Mouse (Mus musculus): Measurements from ENCODE around the gene Pcsk5.
A peak's percentile ranks its signal among the peaks of the same experiment; 100 is the strongest.

Gene Pcsk5

DNA sequence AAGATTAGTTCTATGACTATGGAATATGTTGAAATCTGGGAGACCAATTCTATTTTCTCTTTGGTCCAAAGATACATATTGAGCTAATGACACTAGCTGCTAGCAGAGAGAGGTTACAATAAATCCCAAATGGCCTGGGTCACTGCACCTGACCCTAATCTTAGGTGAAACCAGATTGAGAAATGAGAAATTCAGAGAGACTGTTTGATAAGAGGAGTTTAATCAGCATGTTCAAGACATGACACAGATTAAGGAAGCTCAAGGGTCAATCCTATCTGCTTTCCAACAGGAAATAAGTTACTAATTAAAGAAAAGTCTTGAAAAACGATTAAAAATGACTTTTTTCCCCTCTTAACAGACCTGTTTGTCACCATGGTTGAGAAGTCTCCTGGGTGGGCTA, 96.0 kb downstream of the Pcsk5 start:
- no peak for DNase-seq (ENCODE audit: low spot score)

DNA sequence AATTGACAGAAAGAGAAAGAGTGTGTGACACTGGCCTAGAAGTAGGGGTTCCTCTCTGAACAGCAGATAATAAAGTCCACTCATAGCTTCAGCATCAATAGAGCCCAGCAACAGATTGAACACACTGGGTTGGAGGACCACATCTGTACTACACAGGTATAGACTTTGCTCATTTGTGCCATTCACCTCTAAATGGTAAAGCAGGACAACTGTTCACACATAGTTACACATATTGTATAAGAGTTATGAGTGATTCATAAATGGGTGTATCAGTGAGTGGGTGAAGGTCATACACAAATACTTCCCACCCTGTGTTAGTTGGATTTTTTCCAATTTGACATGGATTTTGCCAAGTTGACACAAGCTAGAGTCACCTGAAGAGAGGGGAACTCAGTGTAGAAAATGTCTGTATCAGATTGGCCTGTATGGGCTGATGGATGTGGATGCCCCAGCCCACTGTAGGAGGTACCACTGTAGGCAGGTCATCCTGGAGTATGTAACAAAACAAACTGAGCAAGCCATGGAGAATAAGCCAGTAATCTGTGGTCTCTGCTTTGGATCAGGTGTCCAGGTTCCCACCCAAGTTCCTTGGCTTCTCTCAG, 104.7 kb downstream of the Pcsk5 start:
- no peak for DNase-seq (ENCODE audit: low spot score)

DNA sequence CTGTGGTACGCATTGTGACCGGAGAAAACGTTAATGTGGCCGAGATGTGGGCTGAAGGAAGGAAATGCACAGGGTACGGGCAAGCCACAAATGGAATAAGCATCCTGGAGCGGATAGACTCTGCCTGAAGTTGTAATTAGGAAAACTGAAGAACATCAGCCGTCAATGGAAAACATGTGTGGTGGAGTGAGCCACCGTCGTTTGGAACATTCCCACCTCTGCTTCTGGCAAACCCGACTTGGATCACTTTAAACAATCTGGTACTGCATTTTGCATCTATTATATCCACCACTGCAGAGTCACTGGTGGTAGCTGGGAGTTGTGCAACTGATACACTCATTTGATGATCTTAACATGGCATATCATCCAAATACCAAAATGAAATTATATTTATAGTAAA, 120.4 kb downstream of the Pcsk5 start:
- DNase-seq (ENCODE audit: low spot score), result no peak

DNA sequence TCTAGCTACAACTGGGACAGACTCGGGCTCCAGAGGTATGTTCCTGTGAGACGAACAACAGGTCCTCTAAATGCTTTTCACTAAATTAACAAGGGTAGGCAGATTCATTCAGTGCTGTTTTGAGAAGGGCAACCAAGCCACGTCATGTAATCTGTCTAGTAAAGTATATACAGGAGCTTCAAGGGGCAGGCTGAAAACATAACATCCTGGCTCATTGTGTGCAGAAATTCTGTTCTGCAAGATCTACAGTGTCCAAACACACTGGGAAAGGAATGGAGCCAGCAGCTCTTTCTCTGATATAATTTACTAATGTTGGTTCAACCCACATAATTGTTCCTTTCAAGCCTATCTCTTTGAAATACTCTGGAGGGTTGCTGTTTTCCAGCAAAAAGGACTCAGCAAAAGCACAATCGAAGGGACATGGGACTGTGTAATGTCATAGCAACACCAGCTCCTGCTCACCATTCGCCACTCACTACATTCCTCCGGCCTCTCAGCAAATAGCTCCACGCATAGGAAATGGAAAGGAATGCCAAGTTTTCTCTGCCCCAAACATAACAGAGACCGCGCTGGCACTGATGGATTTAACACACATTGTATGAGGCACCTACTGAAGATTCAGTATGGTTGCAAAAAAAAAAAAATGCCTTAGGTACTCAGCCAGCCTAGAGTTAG, 122.0 kb downstream of the Pcsk5 start:
- peak; percentile 24 for DNase-seq (ENCODE audit: low spot score)

DNA sequence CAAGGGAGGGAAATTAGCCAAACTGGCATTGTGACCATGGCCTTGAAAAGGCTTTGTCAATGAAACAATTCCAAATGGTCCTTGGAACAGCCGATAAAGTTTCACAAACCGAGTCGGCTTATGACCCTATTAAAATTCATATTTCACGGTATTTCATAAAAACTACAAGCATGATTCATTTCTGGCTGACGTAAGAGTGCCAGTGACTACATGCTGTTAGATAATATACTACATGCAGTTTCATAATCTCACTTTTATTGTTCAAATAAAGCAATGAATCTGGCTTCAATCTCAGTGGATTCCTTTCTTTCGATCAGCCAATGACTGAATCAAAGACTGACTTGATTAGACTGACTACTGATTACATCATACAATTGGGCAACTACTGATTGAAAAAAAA, 145.8 kb downstream of the Pcsk5 start:
- no peak for DNase-seq (ENCODE audit: low spot score)

DNA sequence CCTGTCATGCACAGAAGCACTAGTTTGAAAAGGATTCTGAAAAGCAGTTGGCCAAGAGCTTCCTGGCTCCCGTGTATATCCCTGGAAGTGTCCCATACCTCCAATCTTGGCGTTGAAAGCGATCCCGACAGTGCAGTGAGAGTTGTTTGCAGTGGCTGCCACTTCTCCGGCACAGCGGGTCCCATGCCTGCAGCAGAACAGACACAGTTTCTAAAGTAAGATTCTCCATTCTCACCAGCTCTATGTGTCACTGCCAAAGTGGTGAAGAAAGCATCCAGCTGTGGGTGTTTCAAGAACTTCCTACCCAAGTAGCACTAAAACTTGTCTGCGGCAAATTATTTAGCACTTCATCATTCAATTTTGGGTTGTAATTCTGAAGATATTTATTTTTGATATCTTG, 159.1 kb downstream of the Pcsk5 start:
- DNase-seq (ENCODE audit: low spot score), result no peak

DNA sequence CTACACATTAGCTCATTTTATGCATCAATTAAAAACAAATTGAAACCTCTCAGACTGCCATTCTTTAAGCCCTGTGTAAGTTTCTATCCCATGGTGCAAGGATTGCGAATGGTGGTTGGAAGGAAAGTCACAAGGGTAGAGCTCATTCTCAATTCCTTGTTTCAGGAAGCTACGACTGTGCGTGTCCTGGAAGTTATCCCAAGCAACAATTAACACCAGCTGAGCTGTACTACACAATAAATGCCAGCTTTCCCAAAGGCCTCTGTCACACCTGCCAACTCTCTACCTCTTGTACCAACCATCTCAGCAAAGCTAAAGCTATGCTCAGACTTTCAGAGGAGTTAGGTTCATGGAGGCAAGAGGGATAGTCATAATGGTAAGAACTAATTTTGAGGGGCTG, 174.8 kb downstream of the Pcsk5 start:
- no peak for DNase-seq (ENCODE audit: low spot score)

DNA sequence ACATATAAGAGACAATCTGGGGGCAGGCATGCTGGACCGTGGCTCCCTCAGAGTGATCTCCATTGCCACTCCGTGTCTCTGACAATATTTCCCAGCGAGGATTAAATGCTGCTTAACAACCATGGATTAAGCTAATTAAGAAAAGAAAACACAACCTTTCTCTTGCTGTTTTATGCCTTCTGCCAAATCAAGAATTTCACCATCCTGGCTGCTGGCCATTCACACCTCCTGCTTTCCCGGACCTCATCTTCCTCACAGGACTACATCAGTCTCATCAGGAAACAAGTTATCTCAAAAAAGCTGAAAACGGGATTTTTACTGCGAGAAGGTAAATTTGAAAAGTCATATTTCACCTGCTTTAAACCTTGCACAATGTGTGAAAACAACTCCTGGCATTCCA, 175.2 kb downstream of the Pcsk5 start:
- DNase-seq (ENCODE audit: low spot score), result no peak

DNA sequence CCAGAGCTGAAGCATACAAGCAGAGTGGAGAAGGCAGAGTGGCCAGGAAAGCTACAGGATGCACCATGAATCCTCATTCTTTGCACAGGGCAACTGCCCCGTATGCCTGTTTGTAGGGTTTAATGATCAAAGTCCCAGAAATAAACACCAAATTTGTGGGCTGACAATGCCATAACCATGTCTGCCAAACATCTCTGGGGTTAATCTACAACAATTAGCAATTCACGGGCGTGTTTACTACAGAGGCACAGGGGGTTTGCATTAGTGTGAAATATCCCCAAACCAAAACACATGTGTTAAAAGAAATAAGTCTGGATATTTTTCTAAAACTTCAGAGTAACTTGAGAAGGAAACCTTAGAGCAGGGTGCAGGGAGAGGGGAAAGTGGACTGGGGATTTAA, 178.1 kb downstream of the Pcsk5 start:
- DNase-seq (ENCODE audit: low spot score), result no peak

DNA sequence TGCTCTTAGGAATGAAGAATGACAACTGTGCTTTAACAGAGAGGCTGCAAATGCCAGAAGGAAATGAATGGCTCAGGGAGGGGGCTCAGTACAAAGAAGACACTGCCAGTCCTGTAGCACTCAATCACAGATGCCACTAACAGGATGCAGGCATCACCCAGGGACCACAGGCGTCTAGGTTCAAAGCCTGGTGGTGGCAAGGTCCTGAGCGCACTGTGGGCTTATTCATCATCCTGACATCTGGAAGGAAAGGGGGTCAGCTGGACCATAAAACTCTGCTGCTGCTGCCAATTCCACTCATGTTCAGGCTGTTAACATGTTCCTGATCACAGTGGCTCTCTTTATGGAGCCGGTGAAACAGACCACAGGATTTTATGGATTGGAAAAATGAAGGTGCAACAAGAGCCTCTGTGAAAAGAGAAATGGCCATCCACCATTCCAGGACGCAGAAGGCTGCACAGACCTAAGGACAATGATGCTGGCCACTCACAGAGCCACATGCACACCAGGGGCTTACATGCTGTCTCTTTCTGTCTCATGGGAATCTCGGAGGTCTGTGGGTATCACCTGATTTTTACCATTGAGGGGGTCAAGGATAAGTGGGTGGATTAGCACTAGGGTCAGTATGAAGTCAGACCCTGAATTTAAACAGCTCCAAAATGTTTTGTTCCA, 186.5 kb downstream of the Pcsk5 start:
- DNase-seq (ENCODE audit: low spot score), result peak; percentile 79

DNA sequence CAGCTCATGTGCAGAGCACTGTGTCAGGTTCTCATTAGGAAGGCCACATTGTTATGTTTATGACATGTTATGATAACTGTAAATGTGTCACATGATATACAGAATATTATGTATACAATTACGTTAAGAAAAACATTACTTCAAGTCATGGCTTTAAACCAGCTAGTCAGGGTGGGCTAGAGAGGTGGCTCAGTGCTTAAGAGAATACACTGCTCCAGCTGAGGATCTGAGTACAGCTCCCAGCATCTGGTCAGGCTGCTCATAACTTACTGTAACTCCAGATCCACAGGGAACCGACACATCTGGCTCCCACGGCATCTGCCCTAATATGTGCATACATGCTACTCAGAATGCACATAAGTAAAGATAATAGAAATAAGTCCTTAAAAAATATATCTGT, 187.5 kb downstream of the Pcsk5 start:
- peak; percentile 25 for DNase-seq (ENCODE audit: low spot score)

DNA sequence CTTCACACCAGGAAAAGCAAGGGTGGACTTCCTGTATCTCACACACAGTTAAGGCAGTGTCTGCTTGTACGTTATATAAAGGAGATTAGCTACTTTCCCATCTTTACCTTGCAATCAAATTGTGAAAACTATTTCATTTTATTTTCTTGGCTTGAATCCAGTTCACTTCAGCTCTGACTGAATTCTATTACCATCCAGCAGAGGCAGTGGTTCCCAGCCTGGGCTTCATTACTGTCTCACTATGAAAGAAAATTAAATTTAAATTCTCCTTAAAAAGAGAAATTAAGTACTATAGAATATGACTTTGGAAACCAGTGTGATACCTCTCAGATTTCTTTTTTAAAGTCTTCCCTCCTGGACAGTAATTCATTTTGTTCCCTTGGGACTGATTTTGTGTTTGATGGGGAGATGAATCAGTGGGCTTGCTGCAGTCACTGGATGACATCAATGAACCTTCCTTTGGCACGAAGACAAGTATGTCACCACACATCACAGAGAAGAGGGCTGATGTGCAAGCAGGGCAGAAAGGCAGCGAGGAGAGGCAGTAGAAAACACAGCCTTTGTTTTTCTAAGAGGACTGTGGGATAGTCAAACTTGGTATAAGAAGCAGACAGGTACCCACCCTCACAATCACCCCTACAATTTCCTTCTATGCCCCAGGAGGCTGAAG, 194.2 kb downstream of the Pcsk5 start:
- DNase-seq (ENCODE audit: low spot score), result no peak

DNA sequence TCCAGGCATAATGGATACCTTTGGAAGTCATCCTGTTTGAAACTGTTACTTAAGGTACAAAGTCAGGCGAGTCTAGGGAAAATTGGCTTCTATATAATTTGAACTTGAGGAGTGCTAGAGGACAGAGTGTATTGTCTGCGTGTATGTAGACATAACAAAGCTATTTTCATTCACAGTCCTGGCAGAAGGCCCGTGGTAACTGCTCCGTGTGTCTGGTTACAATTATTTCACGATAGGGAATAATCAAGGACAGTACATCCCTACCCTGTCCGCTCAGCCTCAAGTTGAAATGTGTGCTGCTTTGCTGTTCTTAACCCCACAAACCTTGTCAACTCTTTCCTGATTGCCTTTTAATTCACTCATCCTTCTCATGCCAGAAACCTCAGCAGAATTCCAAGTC, 201.4 kb downstream of the Pcsk5 start:
- no peak for DNase-seq (ENCODE audit: low spot score)

DNA sequence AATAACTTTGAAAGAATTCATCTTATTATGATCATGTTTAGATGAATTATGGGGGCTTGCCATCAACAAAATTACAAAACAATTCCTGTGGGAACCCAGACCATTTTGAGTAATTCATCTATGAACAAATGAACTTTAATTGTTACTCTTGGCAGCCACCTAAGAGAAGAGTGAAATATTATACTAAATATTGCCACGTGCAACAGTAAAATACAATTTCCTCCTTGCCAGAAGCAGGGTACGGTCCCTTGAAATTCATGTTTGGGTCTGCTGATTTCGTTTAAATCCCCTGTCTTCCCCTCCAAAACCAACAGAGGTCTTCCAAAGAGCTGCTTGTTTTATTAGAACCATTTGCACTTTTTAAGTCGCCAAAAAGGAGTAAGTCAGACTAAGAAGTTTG, 221.8 kb downstream of the Pcsk5 start:
- no peak for DNase-seq (ENCODE audit: low spot score)

DNA sequence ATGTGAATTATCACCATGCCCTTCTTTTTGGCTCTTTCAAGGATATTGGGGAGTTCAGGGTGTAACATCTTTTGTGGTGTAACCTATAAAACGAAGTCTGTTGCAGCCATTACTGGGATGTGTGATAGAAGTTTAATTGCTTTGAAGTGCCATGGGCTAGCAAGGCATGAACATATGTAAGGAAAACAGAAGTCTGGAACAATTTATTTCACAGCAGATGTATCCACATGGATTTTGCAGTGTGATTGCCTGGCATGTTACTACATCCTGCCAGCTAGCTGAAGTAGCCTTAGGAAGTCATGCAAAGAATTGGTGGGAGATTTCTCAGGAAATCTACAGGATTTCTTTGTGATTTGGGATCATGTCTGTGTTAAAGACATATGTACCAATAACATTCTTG, 230.9 kb downstream of the Pcsk5 start:
- DNase-seq (ENCODE audit: low spot score), result no peak

DNA sequence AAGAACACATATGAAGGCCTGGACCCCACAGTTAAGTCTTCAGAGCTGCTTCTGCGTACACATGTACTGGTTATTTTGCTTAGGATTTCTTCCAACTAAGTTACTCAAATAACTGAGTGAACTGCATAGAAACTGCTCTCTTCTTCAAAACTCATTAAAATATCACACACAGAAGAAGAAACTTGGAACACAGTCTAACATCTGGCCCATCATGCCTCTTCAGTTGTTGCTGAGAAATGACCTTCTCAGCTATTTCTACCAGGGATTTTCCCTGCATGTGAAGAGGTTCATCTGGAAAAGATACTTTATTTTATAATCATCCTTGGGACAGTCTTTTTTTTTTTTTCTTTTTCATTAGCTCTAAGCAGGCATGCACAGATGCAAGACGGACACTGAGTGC, 231.3 kb downstream of the Pcsk5 start:
- no peak for DNase-seq (ENCODE audit: low spot score)

DNA sequence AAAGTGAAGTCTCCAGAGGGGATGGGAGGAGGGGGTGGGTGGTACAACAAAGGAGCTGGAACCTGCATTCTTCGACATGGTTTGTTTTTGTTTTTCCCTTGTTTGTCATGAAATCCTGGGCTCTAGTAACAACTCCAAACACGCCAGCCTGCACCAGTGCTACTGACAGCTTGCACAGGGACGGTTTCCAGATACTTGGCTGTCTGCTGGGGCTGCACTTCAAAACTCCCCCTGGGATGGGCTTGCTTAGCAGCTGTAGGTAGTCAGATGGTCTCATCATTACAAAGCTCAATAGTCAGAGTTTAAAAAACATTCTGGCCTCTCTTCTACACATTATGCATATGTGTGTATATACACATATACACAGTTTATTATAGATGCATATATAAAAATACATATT, 234.1 kb downstream of the Pcsk5 start:
- no peak for DNase-seq (ENCODE audit: low spot score)

DNA sequence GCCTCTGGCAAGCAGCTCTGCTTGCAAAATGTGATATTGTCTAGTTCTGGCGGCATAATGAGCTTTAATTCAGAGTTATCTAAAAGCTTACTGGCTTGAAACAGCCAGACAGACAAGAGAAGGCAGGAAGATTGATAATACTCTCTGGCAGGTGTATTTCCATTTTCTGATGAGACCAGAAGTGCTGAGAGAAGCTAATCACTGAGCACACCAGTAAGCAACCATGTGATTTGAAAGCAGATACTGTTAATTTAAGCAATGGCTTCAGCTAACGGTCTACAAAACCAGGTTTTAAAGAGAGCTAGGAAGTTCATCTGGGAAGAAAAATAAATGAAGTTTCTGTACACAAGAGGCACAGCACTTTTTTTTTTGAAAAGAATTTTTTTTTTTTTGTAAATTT, 237.1 kb downstream of the Pcsk5 start:
- DNase-seq (ENCODE audit: low spot score), result no peak

DNA sequence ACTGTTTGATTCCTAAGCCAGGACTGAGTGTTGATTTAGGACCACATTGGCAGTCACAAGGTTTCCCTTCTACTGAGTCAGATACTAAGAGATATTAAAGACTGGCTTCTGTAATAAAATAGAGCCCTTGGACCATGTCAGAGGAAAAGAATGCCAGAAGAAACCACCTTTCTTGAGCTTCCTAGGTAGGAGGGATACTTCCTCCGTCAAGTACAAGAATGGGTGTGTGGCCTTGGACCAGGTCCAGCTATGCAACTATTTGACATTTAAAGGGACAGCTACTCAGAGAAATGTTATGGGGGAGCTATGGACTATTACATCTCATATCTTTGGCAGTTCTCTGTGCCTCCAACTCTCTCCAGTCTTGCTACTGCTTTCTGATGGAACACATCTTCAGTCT, 244.6 kb downstream of the Pcsk5 start:
- DNase-seq (ENCODE audit: low spot score), result no peak

DNA sequence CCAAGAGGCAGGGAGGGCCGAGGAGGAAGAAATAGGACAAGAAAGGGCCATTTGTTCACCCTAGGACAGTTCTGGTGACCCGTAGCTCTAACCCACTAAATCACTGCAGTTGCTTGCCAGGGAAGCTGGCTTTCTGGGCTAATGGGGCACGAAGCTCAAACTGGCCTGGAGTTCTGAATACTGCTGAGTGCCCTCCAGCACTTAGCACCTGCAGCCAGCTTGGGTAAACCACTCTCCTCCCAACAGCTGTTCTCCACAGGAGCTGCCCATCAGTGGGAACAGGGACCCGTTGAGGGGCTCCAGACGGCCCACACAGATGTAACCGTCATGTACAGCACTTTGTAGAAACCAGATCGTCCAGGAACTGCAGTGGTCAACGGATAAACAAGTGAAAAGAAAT, 246.1 kb downstream of the Pcsk5 start:
- peak; percentile 68 for DNase-seq (ENCODE audit: low spot score)

DNA sequence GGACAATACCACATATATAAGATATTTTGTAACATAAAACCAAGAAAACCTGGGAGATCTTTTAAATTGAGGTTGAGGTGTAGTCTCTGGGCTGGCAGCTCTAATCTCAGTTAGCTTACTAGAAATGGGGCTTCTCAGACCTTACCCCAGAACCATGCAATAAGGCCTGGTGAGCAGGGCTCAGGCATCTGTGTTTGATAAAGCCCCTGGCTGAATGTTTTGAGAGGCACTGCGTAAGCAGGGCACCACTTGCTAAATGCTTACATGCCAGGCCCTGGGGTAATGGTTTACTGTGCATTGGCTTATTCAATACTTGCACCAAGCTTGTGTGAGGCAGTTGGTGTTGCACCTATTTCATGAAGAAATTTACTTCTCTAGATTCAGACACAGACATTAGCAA, 247.1 kb downstream of the Pcsk5 start:
- peak; percentile 12 for DNase-seq (ENCODE audit: low spot score)

DNA sequence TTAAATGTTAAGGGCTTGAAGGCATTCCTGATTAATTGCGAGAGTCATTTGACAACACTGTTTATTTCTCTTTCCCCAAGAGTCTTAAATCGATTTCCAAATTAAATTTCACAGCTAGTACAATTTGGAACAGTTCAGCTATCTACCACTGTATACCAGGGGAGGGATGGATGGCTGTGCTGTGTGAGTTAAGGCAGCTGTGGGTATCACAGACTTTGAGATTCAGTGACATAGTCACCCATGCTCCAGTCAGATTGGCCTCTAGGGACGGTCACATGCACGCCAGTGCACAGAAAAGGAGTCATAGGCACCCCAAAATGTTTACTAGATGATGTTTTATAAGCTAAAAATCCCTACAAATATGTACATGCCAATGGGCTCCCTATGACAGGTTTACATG, 260.0 kb downstream of the Pcsk5 start:
- no peak for DNase-seq (ENCODE audit: low spot score)

DNA sequence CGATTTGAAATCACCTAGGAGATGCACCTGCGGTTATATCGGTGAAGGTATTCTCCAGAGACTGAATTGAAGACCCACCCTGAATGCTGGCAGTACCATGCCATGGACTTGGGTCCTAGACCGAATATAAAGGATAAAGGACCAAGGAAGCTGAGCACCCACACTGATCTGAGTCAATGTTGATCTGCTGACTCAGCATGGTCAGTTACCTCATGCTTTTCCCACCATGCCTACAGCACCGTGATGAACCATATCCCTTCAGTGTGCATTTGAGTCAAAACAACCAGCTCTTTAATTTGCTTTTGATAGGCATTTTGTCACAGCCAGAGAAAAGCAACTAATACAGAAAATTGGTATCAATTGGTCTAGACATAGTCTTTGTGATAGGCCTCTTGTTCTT, 262.9 kb downstream of the Pcsk5 start:
- no peak for DNase-seq (ENCODE audit: low spot score)
